Mouse (Mus musculus) neural tube, embryonic 11.5 days (tissue): ENCODE measurements at regions not wholly inside any gene's neighbourhood (a gene's known extent, or its start where the extent isn't known, plus 50 kb on each side); places are given as distances from the start of the nearest gene placed in this dataset.

ENCODE experiments used
- ATAC-seq: fragments of 200-750 bp; cut with Nextera tagmentation; 2 replicates; pipeline ENCODE4 v1.8.0; 2017; ENCODE audit warnings: moderate number of reproducible peaks, mild to moderate bottlenecking, moderate TSS enrichment, moderate library complexity; ENCODE audit not compliant: insufficient read depth, low FRiP score, low TSS enrichment
- DNase-seq: peaks from one replicate; pipeline ENCODE4 v3.0.0-alpha.2; 2015; ENCODE audit warnings: low spot score
- H3K27ac ChIP-seq: fragments of 300-500 bp; sonication (generic); 2 replicates; pipeline ENCODE4 v1.5.1; 2014; ENCODE audit warnings: low read depth, mild to moderate bottlenecking, low read length
- H3K27me3 ChIP-seq: fragments of 300-500 bp; sonication (generic); 2 replicates; pipeline ENCODE4 v1.6.1; 2014; ENCODE audit warnings: mild to moderate bottlenecking, low read length, mixed read lengths; ENCODE audit not compliant: control insufficient read depth, insufficient read depth
- H3K36me3 ChIP-seq: fragments of 300-500 bp; sonication (generic); 2 replicates; pipeline ENCODE4 v1.6.1; 2014; ENCODE audit warnings: mild to moderate bottlenecking, low read length, moderate library complexity, mixed read lengths; ENCODE audit not compliant: control insufficient read depth, insufficient read depth
- H3K4me1 ChIP-seq: fragments of 300-500 bp; sonication (generic); 2 replicates; pipeline ENCODE4 v1.6.1; 2014; ENCODE audit warnings: low read length, mixed read lengths; ENCODE audit not compliant: control insufficient read depth, insufficient read depth
- H3K4me2 ChIP-seq: fragments of 300-500 bp; sonication (generic); 2 replicates; pipeline ENCODE4 v1.6.1; 2014; ENCODE audit warnings: low read depth, mild to moderate bottlenecking, moderate library complexity
- H3K4me3 ChIP-seq: fragments of 300-500 bp; sonication (generic); 2 replicates; pipeline ENCODE4 v1.5.1; 2014; ENCODE audit warnings: low read depth, low read length
- H3K9ac ChIP-seq: fragments of 300-500 bp; sonication (generic); 2 replicates; pipeline ENCODE4 v1.6.1; 2014; ENCODE audit warnings: mild to moderate bottlenecking, low read length
- H3K9me3 ChIP-seq: fragments of 300-500 bp; sonication (generic); 2 replicates; pipeline ENCODE4 v1.6.1; 2016; ENCODE audit warnings: low read length; ENCODE audit not compliant: control insufficient read depth
- WGBS: fragments of 180-500 bp; shearing (Covaris S2); extraction: QIAGEN DNeasy Blood & Tissue Kit; methylation state at CpG from one replicate; pipeline ENCODE4 v1.1.7; 2014; 5-methylcytosine and 5-hydroxymethylcytosine counted together

GRCm38 (mm10) chr2:79543948-79544792 is 87.6 kb upstream of the Cerkl start:
- H3K27me3 ChIP-seq = no peaks in the 10 kb centered on the region
- H3K4me3 ChIP-seq = no peak overlapping the region
- 0 out of 2 replicates have a peak, but pooled peaks cover 2% of the 10 kb centered on the region for H3K4me1 ChIP-seq
- H3K4me2 ChIP-seq = no peak overlapping the region
- H3K9ac ChIP-seq = no peak overlapping the region
- 79% methylated on average over 8 of the region's 8 CpGs for WGBS
- ATAC-seq (no peak), DNase-seq (no peak)
- H3K9me3 ChIP-seq = no peaks in the 10 kb centered on the region
- H3K27ac ChIP-seq = no peak overlapping the region
- no peaks in the 10 kb centered on the region for H3K36me3 ChIP-seq

- no peak overlapping the region for H3K4me2 ChIP-seq
These were observed 88.2 kb upstream of the Cerkl start for GRCm38 (mm10) chr2:79544793-79545260.

DNA sequence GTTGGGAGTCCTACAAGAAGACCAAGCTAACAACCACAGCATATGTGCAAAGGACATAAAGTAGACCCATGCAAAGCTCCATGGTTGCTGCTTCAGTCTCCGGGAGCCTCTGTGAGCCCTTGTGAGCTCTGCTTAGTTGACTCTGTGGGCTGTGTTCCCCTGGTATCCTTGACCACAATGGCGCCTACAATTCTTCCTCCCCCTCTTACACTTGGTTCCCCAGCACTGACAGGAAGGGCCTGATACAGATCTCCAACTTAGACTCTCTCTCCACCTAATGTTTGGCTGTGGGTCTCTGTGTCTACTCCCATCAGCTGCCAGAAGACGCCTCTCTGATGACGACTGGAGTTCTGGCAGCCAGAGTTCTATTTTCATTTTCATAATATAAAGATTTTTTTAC is 88.9 kb upstream of the Itprid2 start:
- H3K9ac ChIP-seq = no peak overlapping the region
- H3K4me3 ChIP-seq = no peak overlapping the region
- no peak overlapping the region for H3K4me2 ChIP-seq
- 85% methylated on average over 4 of the region's 4 CpGs for WGBS
- ATAC-seq = no peak
- H3K36me3 ChIP-seq = no peaks in the 10 kb centered on the region
- no peaks in the 10 kb centered on the region for H3K27me3 ChIP-seq
- no peak overlapping the region for H3K27ac ChIP-seq
- 0 out of 2 replicates have a peak, but pooled peaks cover 2% of the 10 kb centered on the region for H3K4me1 ChIP-seq
- DNase-seq = no peak
- H3K9me3 ChIP-seq = no peaks in the 10 kb centered on the region

More at GRCm38 (mm10) chr2:79544793-79545260, 88.2 kb upstream of the Cerkl start:
- H3K9me3 ChIP-seq = no peaks in the 10 kb centered on the region
- no peak for DNase-seq
- H3K27ac ChIP-seq = no peak overlapping the region
- WGBS = 90% methylated on average over 4 of the region's 4 CpGs
- ATAC-seq = no peak
- H3K9ac ChIP-seq = no peak overlapping the region
- H3K4me1 ChIP-seq = 0 out of 2 replicates have a peak, but pooled peaks cover 2% of the 10 kb centered on the region
- no peaks in the 10 kb centered on the region for H3K27me3 ChIP-seq
- no peak overlapping the region for H3K4me3 ChIP-seq
- H3K36me3 ChIP-seq = no peaks in the 10 kb centered on the region

DNA sequence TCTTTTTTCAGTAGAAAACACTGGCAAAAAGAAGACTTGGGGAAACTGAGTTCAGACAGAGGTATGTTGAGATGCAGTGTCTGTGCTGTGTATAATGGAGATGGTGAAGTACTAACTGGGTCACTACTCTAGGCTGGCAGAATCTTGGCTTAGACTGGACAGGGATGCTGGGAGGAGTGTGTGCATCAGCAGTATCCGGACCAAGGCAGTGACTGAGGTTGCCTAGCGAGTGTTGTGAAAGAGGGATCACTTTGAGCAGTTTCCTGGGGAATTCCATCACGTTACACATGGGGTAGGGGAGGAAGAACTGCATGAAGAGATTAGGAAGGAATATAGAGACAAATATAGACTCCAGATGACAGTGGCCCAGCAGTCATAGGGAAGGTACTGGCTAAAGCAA is 87.9 kb upstream of the Itprid2 start:
- DNase-seq = no peak
- WGBS = 82% methylated on average over 3 of the region's 3 CpGs
- Histone ChIP-seq H3K27me3 (no peaks in the 10 kb centered on the region), H3K27ac (no peak overlapping the region), H3K4me3 (no peak overlapping the region), H3K4me2 (no peak overlapping the region), H3K4me1 (no peaks in the 10 kb centered on the region), H3K9me3 (no peaks in the 10 kb centered on the region), H3K36me3 (no peaks in the 10 kb centered on the region), H3K9ac (no peak overlapping the region)
- ATAC-seq = no peak

GRCm38 (mm10) chr2:79548039-79548600 is 87.0 kb upstream of the Itprid2 start:
- no peaks in the 10 kb centered on the region for H3K9me3 ChIP-seq
- no peak for ATAC-seq
- WGBS = 83% methylated on average over 8 of the region's 8 CpGs

DNA sequence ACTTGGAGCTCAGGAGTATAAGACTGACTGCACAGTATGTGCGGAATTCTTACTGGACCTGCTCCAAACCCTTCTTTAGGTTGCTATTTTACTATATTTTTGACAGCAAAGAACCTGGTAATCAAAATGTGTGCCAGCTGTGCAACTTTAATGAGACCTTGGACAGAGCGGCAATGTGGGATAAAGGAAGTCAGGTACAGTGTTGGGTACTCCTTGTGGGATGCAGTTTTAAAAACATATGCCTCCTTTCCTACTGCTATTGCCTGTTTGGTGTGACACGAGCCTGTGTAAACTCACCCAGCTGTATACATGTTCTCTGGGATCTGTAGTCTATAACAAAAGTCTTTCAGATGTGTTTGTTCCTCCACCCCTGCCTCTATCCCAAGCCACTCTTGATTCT is 85.4 kb upstream of the Itprid2 start:
- no peak overlapping the region for H3K27ac ChIP-seq
- 90% methylated on average over 3 of the region's 3 CpGs for WGBS
- no peaks in the 10 kb centered on the region for H3K4me1 ChIP-seq
- H3K4me3 ChIP-seq = no peak overlapping the region
- ATAC-seq (no peak), DNase-seq (no peak)
- no peak overlapping the region for H3K9ac ChIP-seq
- H3K36me3 ChIP-seq = no peaks in the 10 kb centered on the region
- H3K27me3 ChIP-seq = no peaks in the 10 kb centered on the region
- no peaks in the 10 kb centered on the region for H3K9me3 ChIP-seq
- no peak overlapping the region for H3K4me2 ChIP-seq

More at GRCm38 (mm10) chr2:79548039-79548600, 87.0 kb upstream of the Itprid2 start:
- H3K27me3 ChIP-seq = no peaks in the 10 kb centered on the region
- H3K27ac ChIP-seq = no peak overlapping the region
- no peak overlapping the region for H3K9ac ChIP-seq
- no peak overlapping the region for H3K4me3 ChIP-seq
- H3K36me3 ChIP-seq = no peaks in the 10 kb centered on the region
- no peaks in the 10 kb centered on the region for H3K4me1 ChIP-seq
- no peak for DNase-seq
- no peak overlapping the region for H3K4me2 ChIP-seq

- Histone ChIP-seq H3K9me3 (no peaks in the 10 kb centered on the region), H3K27ac (no peak overlapping the region), H3K27me3 (no peaks in the 10 kb centered on the region), H3K4me3 (no peak overlapping the region), H3K36me3 (no peaks in the 10 kb centered on the region), H3K4me1 (no peaks in the 10 kb centered on the region), H3K9ac (no peak overlapping the region), H3K4me2 (no peak overlapping the region)
- DNase-seq (no peak), ATAC-seq (no peak)
- WGBS = 90% methylated on average over 3 of the region's 3 CpGs
These were observed 84.7 kb upstream of the Itprid2 start for GRCm38 (mm10) chr2:79550432-79550831.

GRCm38 (mm10) chr2:79552481-79552880 is 82.7 kb upstream of the Itprid2 start:
- no peaks in the 10 kb centered on the region for H3K9me3 ChIP-seq
- WGBS = 77% methylated on average over 5 of the region's 5 CpGs

DNA sequence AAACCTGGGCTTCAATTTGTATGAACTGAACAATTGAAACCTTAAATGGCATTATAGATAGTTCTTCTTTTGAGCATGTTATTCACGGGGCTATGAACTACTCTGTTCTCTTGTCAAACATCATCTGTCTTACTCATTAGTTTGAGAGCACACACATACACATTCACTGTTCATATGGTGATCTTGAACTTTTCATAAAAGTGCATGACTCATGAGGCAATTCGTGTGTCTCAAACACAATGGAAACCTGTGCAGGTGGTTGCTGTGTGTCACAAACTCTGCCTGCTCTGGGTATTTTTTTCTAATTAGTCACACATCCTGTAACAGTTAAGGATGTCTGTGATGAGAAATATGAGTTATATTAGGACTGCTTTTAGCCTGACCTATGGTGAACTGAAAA is 79.8 kb upstream of the Itprid2 start:
- ATAC-seq (no peak), DNase-seq (no peak)
- no peak overlapping the region for H3K27ac ChIP-seq
- H3K4me2 ChIP-seq = no peak overlapping the region
- no peaks in the 10 kb centered on the region for H3K27me3 ChIP-seq
- H3K36me3 ChIP-seq = no peaks in the 10 kb centered on the region
- H3K9me3 ChIP-seq = no peaks in the 10 kb centered on the region
- H3K4me3 ChIP-seq = no peak overlapping the region
- no peaks in the 10 kb centered on the region for H3K4me1 ChIP-seq
- WGBS = 70% methylated on average over 2 of the region's 2 CpGs
- no peak overlapping the region for H3K9ac ChIP-seq

More at GRCm38 (mm10) chr2:79552481-79552880, 82.7 kb upstream of the Itprid2 start:
- no peak overlapping the region for H3K27ac ChIP-seq
- H3K4me2 ChIP-seq = no peak overlapping the region
- no peak overlapping the region for H3K9ac ChIP-seq
- no peaks in the 10 kb centered on the region for H3K4me1 ChIP-seq
- H3K4me3 ChIP-seq = no peak overlapping the region
- no peak for ATAC-seq
- H3K27me3 ChIP-seq = no peaks in the 10 kb centered on the region
- DNase-seq = no peak
- no peaks in the 10 kb centered on the region for H3K36me3 ChIP-seq
